Mouse (Mus musculus) retina, postnatal 1 day (tissue): ENCODE data around the gene Insc.

Experiments
- DNase-seq: peaks from one replicate; pipeline ENCODE4 v3.0.0-alpha.2; 2012

Gene Insc

GRCm38 (mm10) chr7:114765273-114765672 is 21.8 kb downstream of the Insc start:
- DNase-seq: no peak

- no peak for DNase-seq
Measured at GRCm38 (mm10) chr7:114766523-114766922, 23.0 kb downstream of the Insc start.

DNA sequence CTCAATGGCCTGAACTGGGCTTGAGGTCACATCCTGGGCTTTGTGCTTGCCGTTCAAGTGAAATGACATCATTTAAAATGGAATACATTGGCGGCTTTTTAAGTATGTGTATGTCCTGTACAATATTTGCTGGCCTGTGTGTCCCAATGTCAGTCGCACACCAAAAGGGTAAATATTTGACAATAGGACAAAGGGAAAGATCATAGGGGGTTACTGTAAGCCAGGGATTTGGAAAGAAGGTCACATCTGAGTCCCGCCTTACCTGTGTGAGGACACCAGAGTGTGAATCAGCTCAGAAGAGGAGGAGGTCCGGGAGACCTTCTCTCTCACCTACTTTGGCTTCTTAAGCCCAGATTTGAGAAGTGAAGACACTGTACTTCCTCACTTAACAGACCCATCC is 25.0 kb downstream of the Insc start:
- no peak for DNase-seq

- no peak for DNase-seq
Measured at GRCm38 (mm10) chr7:114769041-114769440, 25.5 kb downstream of the Insc start.

DNA sequence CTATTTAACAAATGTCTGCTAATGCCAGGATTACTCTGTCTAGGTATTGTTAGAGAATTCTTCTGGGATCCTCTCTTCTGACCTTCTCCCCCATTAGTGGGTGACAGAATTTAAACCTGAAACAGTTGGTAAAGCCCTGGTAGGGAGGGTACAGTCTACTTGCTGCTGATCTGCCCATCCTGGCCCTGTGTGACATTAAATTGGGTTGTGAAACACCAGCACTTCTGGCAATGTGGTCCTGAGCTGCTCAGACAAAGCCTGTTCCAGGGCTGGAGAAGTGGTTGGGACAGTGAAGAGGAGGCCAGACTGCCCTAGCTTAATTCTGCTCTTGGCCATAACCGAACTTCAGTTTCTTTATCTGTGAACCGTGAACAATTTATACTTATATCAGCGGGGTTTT is 27.1 kb downstream of the Insc start:
- no peak for DNase-seq

DNA sequence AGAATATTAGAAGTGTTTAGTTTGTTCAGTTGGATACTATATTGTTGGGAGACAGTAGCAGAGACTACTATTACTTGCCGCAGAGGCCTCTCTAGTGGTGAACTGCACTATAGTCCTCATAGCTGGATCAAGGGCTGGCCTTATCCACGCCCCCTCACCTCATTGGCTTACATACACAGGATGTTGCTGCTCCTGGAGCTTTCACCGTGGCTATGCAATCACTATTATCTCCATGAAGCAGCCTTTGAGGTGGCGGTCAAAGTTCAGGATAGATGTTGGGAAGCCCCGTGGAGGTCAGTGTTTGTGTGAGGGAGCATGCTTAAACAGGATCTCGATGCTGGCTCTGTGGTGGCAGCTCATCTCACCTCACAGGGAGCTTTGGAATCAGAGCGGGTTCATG is 28.3 kb downstream of the Insc start:
- no peak for DNase-seq

GRCm38 (mm10) chr7:114773781-114774180 is 30.3 kb downstream of the Insc start:
- DNase-seq: no peak

GRCm38 (mm10) chr7:114775856-114776255 is 32.4 kb downstream of the Insc start:
- DNase-seq: no peak

DNA sequence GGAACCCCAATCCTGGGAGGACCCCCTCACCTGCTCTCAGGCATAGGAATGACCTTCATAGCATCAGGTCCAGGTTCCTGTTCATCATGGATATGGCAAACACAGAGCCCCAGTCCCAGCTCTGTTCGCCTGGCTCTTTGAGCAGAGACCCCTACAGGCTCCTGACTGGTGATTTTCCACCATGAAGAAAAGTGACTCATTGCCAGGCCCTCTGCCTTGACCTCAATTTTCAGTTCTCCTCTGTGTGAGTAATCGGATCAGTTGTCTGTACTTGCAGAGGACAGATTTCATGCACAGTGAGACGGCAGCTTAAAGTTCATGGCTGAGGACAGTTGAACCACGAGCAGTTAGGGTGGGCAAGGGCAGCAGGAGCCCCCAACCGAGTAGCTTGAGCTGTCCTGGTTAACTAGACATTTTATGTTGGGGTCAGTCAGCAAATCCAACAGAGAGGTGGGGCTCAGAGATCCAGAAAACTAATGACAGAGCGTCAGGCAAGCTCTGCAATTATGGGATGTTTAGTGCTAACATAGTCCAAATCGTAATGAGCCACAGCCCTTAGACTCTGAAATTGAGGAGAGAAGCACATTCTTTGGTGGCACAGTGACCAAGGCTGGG is 34.8 kb downstream of the Insc start:
- no peak for DNase-seq

DNA sequence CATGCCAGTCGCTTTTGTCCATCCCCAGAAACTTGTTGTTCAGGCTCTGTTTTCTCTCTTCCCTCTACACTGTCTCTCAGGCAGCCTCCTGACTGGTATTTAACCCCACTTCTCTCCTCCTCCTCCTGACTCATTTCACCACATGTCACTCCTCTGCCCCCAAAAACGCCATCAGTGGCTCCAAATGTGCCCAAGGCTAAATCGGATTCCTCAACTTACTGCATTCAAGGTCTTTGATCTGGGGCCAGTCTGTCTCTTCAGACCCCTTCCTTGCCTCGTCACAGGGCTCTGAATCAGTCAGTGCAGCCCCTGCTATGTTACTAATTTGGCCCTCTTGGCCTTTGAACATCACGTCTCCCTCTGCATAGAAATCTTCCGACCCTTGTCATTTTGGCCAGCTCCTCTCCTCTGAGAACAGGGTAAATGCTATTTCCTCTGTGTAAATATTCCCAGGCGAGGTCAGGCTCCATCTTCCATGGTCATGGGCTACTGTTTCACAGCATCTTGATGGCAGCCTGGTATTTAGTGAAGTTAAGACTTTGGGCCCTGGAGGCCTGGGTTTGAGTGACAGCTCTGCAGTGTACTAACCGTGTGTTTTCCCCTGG is 35.7 kb downstream of the Insc start:
- no peak for DNase-seq

DNA sequence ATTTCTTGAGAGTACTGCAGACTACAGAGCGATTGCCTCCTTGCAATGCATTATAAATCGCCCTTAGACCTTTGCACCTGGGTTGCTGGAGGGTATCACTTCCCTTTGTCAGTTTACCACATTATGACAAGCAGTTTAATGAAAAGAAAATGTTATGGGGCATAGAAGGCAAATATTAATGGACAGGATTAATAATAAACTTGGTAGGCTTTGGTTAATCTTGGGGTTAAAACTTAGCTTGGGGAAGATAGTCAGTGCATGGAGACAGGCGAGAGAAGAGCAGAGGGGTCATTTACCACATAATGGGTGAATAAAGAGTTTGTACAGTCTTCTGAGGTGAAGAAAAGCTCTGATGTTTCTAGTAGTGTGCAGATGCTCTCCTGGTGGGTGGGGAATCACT is 39.8 kb downstream of the Insc start:
- no peak for DNase-seq

GRCm38 (mm10) chr7:114791087-114791486 is 47.6 kb downstream of the Insc start:
- no peak for DNase-seq

- no peak for DNase-seq
Measured at GRCm38 (mm10) chr7:114792026-114792425, 48.5 kb downstream of the Insc start.

GRCm38 (mm10) chr7:114794400-114794799 is 50.9 kb downstream of the Insc start:
- DNase-seq: no peak

DNA sequence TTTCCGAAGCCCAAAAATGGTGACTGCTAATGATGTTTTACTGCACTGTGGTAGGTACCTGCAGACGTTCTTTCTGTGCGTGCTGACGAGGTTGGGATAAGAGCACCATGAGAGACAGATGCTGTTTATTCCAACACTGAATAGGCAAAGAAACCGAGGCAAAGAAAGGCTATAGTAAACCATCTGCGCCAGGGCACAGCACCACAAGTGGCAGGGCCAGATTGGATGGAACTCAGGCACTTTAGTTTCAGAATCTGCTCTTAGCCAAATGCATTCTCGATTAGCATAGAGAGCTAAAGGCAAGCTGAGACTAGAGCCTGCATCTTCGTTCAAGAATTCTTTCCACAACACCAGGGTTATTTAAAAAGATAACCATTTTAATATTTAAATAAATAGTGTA is 59.1 kb downstream of the Insc start:
- DNase-seq: no peak

DNA sequence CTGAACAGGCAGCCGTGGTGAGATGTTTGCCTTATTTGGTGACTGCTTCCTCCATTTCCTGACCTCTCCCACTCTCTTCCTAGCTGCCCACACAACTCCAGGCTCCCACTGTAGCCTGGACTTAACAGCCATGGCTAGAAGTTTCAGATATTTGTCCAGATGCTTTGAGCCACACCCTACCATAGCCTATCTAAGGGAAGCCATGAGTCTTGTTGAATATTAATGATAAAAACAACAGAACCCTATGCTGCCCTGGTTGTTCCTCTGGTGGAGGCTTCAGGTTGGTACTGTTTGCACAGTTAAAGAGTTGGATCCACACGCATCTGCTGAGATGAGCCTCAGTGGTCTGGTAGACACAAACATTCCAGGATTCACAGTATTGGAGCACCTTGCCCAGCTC is 61.8 kb downstream of the Insc start:
- no peak for DNase-seq

DNA sequence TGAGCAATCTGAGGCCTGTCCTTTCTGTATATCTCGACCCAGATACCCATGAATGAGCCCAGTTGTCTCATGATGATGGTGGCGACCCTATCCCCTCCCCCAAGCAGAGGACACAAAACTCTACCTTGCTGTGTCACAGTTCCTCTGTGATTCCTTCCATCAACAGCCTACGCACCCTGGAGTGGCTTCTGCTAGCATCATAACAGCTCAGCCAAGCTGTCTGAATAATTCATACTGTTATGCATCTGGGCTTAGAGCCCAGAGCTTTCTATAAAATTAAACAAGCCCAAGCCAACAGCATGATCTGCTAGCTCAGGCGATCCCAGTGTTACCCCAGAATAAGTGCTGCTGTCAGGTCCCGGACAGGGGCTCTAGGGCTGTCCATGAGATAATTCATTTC is 63.8 kb downstream of the Insc start:
- peak; percentile 7 for DNase-seq

GRCm38 (mm10) chr7:114808341-114808740 is 64.8 kb downstream of the Insc start:
- DNase-seq: no peak

DNA sequence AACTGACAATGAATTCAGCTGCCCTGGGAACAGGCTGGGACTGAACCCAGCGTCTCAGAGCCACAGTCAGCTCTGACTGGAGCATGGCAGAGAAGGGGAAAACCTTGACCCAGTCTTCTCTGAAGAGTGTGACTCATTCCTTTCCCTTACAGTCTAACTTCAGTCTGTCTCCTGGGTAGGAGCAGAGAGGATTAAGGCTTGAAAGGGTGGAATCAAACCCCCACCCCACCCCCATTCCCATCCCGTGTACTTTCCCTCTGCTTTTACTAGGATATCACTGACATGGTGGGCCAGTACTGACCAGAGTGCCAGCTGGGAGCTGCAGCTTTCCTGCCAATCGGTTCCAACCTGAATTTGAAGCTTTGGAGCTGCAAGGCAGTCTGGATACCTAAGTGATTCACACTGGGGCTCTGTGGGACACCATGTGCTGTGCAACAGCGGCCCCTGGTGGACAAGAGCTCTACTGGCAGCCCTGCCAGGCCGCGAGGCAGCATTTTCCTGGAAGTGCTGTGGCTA is 73.9 kb downstream of the Insc start:
- peak; percentile 85 for DNase-seq

- no peak for DNase-seq
Measured at GRCm38 (mm10) chr7:114817879-114818278, 74.4 kb downstream of the Insc start.

DNA sequence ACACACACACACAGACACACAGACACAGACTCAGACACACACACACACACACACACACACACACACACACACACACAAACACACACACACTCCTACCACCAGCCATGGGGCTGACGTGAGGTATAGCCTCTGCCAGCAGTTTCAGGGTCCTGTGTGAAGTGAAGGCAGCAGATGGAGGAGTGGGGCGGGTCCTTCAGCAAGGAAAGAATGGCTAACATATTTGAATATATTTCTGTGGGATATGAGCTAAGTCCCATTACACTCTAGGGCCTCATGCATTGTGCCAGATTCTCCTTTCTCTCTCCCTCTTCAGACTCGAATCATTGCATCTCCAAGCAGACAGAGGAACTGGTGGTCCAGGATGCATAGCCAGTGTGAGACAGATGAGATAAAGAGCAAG is 74.9 kb downstream of the Insc start:
- DNase-seq: no peak

GRCm38 (mm10) chr7:114818836-114819235 is 75.3 kb downstream of the Insc start:
- no peak for DNase-seq

DNA sequence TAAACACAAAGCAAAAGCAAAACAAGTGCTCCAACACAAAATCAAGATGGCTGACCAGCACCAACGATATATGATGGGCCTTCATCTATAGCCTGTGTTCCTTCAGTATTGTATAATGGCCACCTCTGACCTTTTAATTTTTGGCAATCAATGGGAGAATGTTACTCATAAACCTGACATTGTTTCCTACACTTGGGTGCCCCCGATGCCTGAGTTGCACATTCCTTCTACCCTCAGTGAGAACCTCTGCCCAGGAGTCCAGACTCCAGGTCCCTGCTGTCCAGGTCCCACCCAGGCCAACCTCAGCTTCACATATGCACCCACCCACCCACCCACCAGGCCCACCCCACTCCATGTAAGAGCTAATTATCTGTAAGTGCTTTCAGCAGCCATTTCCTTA is 79.2 kb downstream of the Insc start:
- DNase-seq: no peak

- no peak for DNase-seq
Measured at GRCm38 (mm10) chr7:114827360-114827759, 83.9 kb downstream of the Insc start.
